Mouse (Mus musculus): ENCODE measurements at regions not wholly inside any gene's neighbourhood (a gene's known extent, or its start where the extent isn't known, plus 50 kb on each side); places are given as distances from the start of the nearest gene placed in this dataset.

DNA sequence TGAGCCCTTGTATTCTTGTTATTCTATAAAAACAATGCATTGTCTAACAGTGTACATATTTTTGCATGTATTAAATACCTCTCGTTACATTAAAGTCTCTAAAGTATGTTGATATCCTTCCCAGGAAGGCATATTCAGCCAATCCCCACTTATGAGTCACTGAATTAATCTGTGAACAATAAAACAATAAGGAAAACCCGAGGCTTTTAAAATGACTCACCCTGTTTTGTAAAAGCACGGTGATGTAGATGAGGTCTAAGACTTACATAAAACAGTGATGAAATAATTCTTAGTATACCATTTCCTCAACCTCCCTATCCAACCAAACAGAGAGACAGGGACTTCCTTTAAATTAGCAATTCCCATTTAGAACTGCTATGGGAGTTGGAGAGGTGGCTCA is 95.8 kb downstream of the Asb7 start:
- WGBS, result 31% methylated on average over 3 of the region's 3 CpGs
- no peak for DNase-seq
- no peaks in the 10 kb centered on the region for H3K4me1 ChIP-seq (ENCODE audit: control insufficient read depth, insufficient read depth, low read length)
- H3K4me3 ChIP-seq (replicated peaks; ENCODE audit: extremely low read depth, low read depth, low read length), result no peak overlapping the region
- no peak for TF ChIP-seq POLR2A (IDR thresholded peaks at IDR 0.05; ENCODE audit: borderline replicate concordance, extremely low read depth, low read depth, low read length)
- TF ChIP-seq CTCF (IDR thresholded peaks at IDR 0.05; ENCODE audit: insufficient read depth, low read length), result no peak

DNA sequence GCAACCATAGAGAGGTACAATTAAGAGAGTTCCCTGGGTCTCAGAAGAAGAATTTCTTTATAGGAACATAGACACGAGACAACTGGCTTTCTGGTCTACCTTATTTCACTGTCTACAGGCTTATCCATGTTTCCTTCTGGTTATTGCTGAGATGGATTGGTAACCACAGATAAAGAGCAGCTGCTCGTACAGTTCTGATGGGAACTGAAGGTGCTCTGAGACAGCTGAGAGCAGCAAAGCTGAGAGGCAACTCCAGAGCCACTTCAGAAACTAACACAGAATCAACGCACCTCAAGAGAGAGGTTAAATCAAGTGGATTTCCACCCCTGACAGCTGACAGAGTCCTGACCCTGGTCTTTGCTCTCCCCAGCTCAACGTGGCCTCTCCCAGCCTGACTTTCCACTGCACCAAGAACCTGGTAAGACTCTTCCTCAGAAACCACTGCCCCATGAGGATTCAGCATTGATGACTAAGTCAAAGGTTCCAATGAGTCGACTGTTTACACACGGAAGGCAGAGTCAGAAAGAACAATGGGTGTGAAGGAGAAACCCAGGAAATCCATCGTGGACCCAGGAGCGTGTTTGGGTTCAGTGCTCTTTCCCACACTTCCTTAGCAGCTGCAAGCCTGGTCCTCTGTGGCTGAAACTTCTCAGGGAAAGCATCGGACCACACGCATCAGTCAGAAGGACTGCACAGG is 97.7 kb downstream of the Asb7 start:
- H3K4me3 ChIP-seq (replicated peaks; ENCODE audit: extremely low read depth, low read depth, low read length), result no peak overlapping the region
- DNase-seq, result no peak
- H3K4me1 ChIP-seq (ENCODE audit: control insufficient read depth, insufficient read depth, low read length), result no peaks in the 10 kb centered on the region
- 56% methylated on average over 10 of the region's 10 CpGs for WGBS
- TF ChIP-seq POLR2A (IDR thresholded peaks at IDR 0.05; ENCODE audit: borderline replicate concordance, extremely low read depth, low read depth, low read length), result no peak
- TF ChIP-seq CTCF (IDR thresholded peaks at IDR 0.05; ENCODE audit: insufficient read depth, low read length), result no peak

- 79% methylated on average over 1 of the region's 1 CpGs for WGBS
- H3K4me3 ChIP-seq (replicated peaks; ENCODE audit: extremely low read depth, low read depth, low read length), result no peak overlapping the region
- no peak for DNase-seq
- no peak for TF ChIP-seq POLR2A (IDR thresholded peaks at IDR 0.05; ENCODE audit: borderline replicate concordance, extremely low read depth, low read depth, low read length)
- no peaks in the 10 kb centered on the region for H3K4me1 ChIP-seq (ENCODE audit: control insufficient read depth, insufficient read depth, low read length)
These were observed 102.9 kb downstream of the Asb7 start for GRCm38 (mm10) chr7:66586511-66586910.

- Histone ChIP-seq H3K4me1 (ENCODE audit: control insufficient read depth, insufficient read depth, low read length) (no peaks in the 10 kb centered on the region), H3K4me3 (replicated peaks; ENCODE audit: extremely low read depth, low read depth, low read length) (no peak overlapping the region)
- DNase-seq, result no peak
- TF ChIP-seq POLR2A (IDR thresholded peaks at IDR 0.05; ENCODE audit: borderline replicate concordance, extremely low read depth, low read depth, low read length) (no peak), CTCF (IDR thresholded peaks at IDR 0.05; ENCODE audit: insufficient read depth, low read length) (no peak)
- WGBS, result 38% methylated on average over 2 of the region's 2 CpGs
These were observed 108.7 kb downstream of the Asb7 start for GRCm38 (mm10) chr7:66580687-66581151.

DNA sequence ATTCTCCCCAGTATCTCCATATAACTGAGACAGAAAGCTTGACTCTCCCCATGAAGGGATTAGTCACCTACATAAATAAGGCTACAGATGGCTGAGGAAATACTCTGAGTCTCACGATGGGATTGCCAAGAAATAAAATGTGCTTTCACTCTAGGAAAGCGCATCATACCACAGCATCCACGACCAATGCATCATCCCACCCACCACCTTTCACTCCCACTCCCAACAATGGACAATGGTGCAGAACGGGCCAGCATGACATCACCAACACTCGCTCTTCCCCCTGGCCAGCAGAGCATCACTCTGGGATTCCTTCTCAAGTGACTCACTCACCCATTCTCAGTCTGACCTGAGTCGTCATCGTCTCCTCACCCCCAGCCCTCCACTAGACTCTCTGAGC is 113.1 kb downstream of the Asb7 start:
- TF ChIP-seq CTCF (IDR thresholded peaks at IDR 0.05; ENCODE audit: insufficient read depth, low read length), result no peak
- TF ChIP-seq POLR2A (IDR thresholded peaks at IDR 0.05; ENCODE audit: borderline replicate concordance, extremely low read depth, low read depth, low read length), result no peak
- Histone ChIP-seq H3K4me1 (ENCODE audit: control insufficient read depth, insufficient read depth, low read length) (no peaks in the 10 kb centered on the region), H3K4me3 (replicated peaks; ENCODE audit: extremely low read depth, low read depth, low read length) (no peak overlapping the region)
- 83% methylated on average over 7 of the region's 7 CpGs for WGBS
- no peak for DNase-seq

GRCm38 (mm10) chr7:66571451-66571850 is 117.9 kb downstream of the Asb7 start:
- TF ChIP-seq POLR2A (IDR thresholded peaks at IDR 0.05; ENCODE audit: borderline replicate concordance, extremely low read depth, low read depth, low read length) (no peak), CTCF (IDR thresholded peaks at IDR 0.05; ENCODE audit: insufficient read depth, low read length) (no peak)
- WGBS, result 65% methylated on average over 5 of the region's 5 CpGs
- DNase-seq, result no peak
- Histone ChIP-seq H3K4me1 (ENCODE audit: control insufficient read depth, insufficient read depth, low read length) (no peaks in the 10 kb centered on the region), H3K4me3 (replicated peaks; ENCODE audit: extremely low read depth, low read depth, low read length) (no peak overlapping the region)

- TF ChIP-seq POLR2A (IDR thresholded peaks at IDR 0.05; ENCODE audit: borderline replicate concordance, extremely low read depth, low read depth, low read length) (no peak), CTCF (IDR thresholded peaks at IDR 0.05; ENCODE audit: insufficient read depth, low read length) (no peak)
- Histone ChIP-seq H3K4me1 (ENCODE audit: control insufficient read depth, insufficient read depth, low read length) (no peaks in the 10 kb centered on the region), H3K4me3 (replicated peaks; ENCODE audit: extremely low read depth, low read depth, low read length) (no peak overlapping the region)
- 60% methylated on average over 11 of the region's 11 CpGs for WGBS
- no peak for DNase-seq
These were observed 120.4 kb upstream of the Aldh1a3 start for GRCm38 (mm10) chr7:66547694-66548093.

GRCm38 (mm10) chr7:66545184-66545583 is 117.9 kb upstream of the Aldh1a3 start:
- no peak for DNase-seq
- 61% methylated on average over 9 of the region's 9 CpGs for WGBS
- no peaks in the 10 kb centered on the region for H3K4me1 ChIP-seq (ENCODE audit: control insufficient read depth, insufficient read depth, low read length)
- TF ChIP-seq POLR2A (IDR thresholded peaks at IDR 0.05; ENCODE audit: borderline replicate concordance, extremely low read depth, low read depth, low read length) (no peak), CTCF (IDR thresholded peaks at IDR 0.05; ENCODE audit: insufficient read depth, low read length) (no peak)
- no peak overlapping the region for H3K4me3 ChIP-seq (replicated peaks; ENCODE audit: extremely low read depth, low read depth, low read length)

DNA sequence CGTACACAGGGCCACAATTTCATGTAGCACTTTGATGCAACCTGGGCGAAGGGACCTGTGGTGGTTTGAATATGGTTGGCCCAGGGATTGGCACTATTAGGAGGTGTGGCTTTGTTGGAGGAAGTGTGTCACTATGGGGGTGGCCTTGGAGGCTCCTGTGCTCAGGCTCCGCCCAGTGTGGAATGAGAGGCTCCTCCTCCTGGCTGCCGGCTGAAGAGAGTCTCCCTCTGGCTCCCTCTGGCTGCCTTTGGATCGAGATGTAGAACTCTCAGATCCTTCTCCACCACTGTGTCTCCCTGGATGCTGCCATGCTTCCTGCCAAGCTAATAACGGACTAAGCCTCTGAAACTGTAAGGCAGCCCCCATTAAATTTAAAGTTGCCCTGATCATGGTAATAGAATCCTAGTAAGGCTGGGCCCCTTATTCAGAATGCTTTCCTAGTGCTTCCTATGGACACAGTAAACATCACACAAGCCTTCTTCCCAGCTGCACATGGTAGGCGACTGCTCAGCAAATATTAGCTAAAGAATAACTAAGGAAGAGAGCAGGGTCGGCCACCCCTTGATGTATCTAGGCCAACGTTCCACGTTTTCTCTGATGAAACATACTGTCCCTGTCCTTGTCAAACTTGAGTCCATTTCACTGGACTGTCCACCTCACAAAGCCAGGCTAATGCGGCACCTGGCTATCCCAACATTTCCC is 117.2 kb upstream of the Aldh1a3 start:
- WGBS, result 67% methylated on average over 11 of the region's 11 CpGs
- TF ChIP-seq CTCF (IDR thresholded peaks at IDR 0.05; ENCODE audit: insufficient read depth, low read length) (no peak), POLR2A (IDR thresholded peaks at IDR 0.05; ENCODE audit: borderline replicate concordance, extremely low read depth, low read depth, low read length) (no peak)
- no peaks in the 10 kb centered on the region for H3K4me1 ChIP-seq (ENCODE audit: control insufficient read depth, insufficient read depth, low read length)
- no peak overlapping the region for H3K4me3 ChIP-seq (replicated peaks; ENCODE audit: extremely low read depth, low read depth, low read length)
- DNase-seq, result no peak

GRCm38 (mm10) chr7:66532596-66532995 is 105.3 kb upstream of the Aldh1a3 start:
- WGBS, result 80% methylated on average over 6 of the region's 6 CpGs
- Histone ChIP-seq H3K4me1 (ENCODE audit: control insufficient read depth, insufficient read depth, low read length) (0 out of 2 replicates have a peak, but pooled peaks cover 2% of the 10 kb centered on the region), H3K4me3 (replicated peaks; ENCODE audit: extremely low read depth, low read depth, low read length) (no peak overlapping the region)
- TF ChIP-seq POLR2A (IDR thresholded peaks at IDR 0.05; ENCODE audit: borderline replicate concordance, extremely low read depth, low read depth, low read length) (no peak), CTCF (IDR thresholded peaks at IDR 0.05; ENCODE audit: insufficient read depth, low read length) (no peak)
- no peak for DNase-seq

Measured in lung, adult 2 months (tissue).